Mouse (Mus musculus): ENCODE measurements around the gene Cd48. TPM values are rescaled to one million over a fixed set of nuclear protein-coding genes. Genes with fewer than 3 reads are reported as not detected.

The Cd48 gene
- polyA plus RNA-seq (2012; rRNA removed): 1.6 and 2.7 TPM in 2 replicates

GRCm38 (mm10) chr1:171681531-171682299, at the start of gene Cd48:
Gene Cd48 (plus strand): TSS chr1:171682009.

GRCm38 (mm10) chr1:171652734-171653133, 29.1 kb upstream of the Cd48 start, which contains the start of gene Slamf7:
Gene Slamf7 (minus strand): TSS chr1:171653035.

Other genes with a start within 250 kb of the Cd48 start
- gene F11r, start 244.5 kb upstream of the Cd48 start, polyA plus RNA-seq (2012; rRNA removed): 108 and 134 TPM in 2 replicates
- gene Alyref2, start 178.5 kb upstream of the Cd48 start, polyA plus RNA-seq (2012; rRNA removed): 5.3 and 5.4 TPM in 2 replicates
- 1.2 and 6.0 TPM in 2 replicates for gene Itln1, start 146.7 kb upstream of the Cd48 start, polyA plus RNA-seq (2012; rRNA removed)
- gene Cd244a, start 122.8 kb upstream of the Cd48 start, polyA plus RNA-seq (2012; rRNA removed): 0.22 and 0.23 TPM in 2 replicates
- 0.43 and 1.1 TPM in 2 replicates for gene Ly9, start 74.6 kb upstream of the Cd48 start, polyA plus RNA-seq (2012; rRNA removed)
- gene Slamf7, start 29.0 kb upstream of the Cd48 start, polyA plus RNA-seq (2012; rRNA removed): 1.4 TPM in 2 replicates
- gene Slamf1, start 85.1 kb downstream of the Cd48 start, polyA plus RNA-seq (2012; rRNA removed): 0.07 and 0.08 TPM in 2 replicates
- gene Cd84, start 157.7 kb downstream of the Cd48 start, polyA plus RNA-seq (2012; rRNA removed): 0.44 and 0.59 TPM in 2 replicates
- gene Gm10521, start 213.7 kb downstream of the Cd48 start, polyA plus RNA-seq (2012; rRNA removed): 0.08 and 0.09 TPM in 2 replicates
- gene Slamf6, start 235.5 kb downstream of the Cd48 start, polyA plus RNA-seq (2012; rRNA removed): 0.20 and 0.27 TPM in 2 replicates

All from colon, adult 2 months (tissue).